Mouse (Mus musculus): Measurements from ENCODE around the gene March10.

The March10 gene

DNA sequence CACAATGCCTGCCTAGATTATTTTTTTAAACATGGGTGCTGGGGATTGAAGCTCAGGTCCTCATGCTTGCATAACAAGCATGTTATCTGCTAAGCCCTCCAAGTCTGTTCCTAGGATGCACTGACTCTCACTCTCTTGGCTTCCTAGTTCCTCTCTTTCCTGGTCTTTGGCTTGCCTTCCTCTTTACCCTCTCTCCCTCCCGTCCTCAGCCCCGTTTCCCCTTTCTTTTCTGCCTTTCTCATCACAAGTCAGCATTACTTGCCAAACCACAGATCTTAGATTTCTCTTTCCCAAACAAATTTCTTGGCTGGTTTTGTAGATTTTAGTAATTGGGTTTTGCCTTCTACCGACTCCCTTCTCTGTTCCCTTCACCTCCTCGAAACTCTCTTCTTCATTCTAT is 10.2 kb upstream of the March10 start:
- in situ Hi-C loops (cut with MboI): no loop called here

DNA sequence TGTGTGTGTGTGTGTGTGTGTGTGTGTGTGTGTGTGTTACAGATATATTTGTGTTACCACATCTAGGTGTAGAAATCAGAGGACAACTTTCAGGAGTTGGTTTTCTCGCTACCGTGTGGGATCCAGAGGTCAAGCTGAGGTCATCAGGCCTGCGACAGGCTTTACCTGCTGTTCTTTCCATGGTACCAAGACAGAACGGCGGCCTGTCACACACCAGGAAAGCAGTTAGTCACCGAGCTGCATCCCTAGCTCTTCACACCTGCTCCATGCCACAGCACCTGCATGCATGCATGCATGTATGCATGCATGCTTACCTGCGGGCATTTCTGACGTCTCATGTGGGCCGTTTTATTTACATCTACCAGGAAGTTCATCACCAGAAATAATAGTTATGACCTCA is 9.0 kb upstream of the March10 start:
- in situ Hi-C loops (cut with MboI): no loop called here

DNA sequence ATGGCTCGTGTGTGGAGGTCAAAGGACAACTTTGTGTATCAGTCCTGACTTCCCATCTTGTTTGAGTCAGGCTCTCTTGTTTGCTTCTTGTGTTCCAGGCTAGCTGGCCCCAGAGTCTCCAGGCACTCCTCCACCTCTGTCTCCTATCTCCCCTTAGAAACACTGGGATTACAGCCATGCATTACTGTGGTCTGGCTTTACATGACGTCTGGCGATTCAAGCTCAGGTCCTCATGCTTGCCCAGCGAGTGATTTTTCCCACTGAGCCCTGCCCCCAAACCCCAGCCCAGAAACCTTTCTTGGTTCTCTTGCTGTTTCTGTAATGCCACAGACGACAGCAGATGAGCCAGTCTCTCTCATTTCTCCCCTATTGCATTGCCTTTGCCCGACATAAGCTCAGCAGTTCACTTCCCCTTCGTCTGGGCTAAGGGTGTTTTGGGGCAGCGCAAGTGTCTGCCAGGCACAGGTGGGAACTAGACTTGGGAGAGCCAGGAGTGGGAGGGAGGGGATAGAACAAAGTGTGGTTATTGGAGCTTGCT is 8.0 kb upstream of the March10 start:
- in situ Hi-C loops (cut with MboI): no loop called here

GRCm38 (mm10) chr11:105459900-105460299 is 3.4 kb upstream of the March10 start:
- in situ Hi-C loops (cut with MboI): no loop called here

GRCm38 (mm10) chr11:105457041-105457440 is 506 bp upstream of the March10 start:
- in situ Hi-C loops (cut with MboI): no loop called here

DNA sequence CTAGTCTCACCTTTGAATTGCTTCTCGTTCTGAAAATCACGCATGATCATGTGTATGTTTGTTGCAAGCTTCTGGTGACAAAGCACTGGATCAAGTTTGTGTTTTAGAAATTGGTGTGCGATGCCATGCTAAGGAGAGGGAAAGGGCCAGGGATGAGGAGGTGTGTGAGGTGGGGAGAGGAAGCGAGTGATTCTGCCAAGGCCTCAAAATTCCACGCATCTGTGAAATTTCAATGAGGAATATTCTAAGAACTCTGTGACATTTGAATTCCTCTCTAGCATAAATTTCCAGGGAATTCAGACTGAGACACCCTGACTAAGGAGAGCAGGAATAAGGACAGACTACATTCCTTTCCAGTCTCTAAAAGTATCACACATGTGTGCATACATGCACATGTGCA is 1.4 kb downstream of the March10 start:
- in situ Hi-C loops (cut with MboI): no loop called here

DNA sequence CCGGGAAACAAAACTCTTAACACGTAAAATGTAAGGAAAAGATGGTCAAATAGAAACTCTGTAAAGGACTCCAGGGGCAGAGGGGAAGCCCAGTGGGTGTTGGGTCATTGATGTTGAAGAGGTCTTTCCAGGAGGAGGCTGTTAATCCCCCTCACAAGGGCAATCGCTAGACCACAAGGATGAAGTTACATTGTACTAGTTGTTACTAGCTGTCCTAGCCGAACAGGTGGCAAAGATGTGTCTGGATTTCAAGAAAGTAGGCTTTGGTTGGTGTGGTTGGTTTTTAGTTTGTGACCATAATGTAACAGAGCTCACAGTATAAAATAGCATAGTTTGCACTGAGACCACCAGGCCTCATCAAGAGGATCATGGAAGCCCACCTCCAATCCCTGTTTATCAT is 3.5 kb downstream of the March10 start:
- in situ Hi-C loops (cut with MboI): no loop called here

DNA sequence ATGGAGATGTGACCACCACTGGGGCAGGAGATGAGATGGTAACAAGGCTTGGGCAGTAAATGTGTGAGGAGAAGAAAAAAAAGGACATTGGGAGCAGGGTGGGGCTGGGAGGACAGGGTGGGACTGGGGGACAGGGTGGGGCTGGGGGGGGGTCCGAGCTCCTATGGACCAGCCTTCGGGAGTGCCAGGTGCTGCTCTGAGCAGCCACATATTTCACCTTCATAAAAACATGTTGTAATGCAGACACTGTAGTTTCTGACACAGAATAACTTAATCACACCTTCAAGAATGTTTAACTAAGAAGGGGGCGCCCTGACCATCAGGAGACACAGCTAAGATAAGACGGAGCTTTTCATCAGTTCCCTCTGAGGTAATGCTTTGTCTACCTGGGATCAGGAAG is 4.0 kb downstream of the March10 start:
- in situ Hi-C loops (cut with MboI): no loop called here

- in situ Hi-C loops (cut with MboI): no loop called here
These were observed 4.9 kb downstream of the March10 start for GRCm38 (mm10) chr11:105451553-105452135.

GRCm38 (mm10) chr11:105449581-105450315 is 6.8 kb downstream of the March10 start:
- in situ Hi-C loops (cut with MboI): no loop called here

DNA sequence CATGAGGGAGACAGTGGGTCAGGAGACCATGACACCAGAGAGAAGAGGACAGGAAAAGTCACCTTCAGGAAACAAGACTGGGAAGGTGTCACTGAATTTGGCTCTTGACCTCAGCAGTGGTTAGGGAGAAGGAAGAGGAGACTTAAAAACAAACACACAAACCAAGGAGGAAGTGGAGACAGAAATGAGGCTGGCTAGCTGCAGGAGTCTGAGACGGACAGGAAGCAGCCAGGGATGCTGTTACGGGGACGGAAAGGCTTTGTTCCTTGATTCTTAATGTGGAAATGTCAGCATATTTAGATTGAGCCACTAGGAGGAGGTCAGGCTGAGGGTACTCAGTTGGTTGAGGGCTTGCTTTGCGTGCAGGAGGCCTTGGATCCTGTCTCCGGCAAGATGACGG is 8.9 kb downstream of the March10 start:
- in situ Hi-C loops (cut with MboI): no loop called here

DNA sequence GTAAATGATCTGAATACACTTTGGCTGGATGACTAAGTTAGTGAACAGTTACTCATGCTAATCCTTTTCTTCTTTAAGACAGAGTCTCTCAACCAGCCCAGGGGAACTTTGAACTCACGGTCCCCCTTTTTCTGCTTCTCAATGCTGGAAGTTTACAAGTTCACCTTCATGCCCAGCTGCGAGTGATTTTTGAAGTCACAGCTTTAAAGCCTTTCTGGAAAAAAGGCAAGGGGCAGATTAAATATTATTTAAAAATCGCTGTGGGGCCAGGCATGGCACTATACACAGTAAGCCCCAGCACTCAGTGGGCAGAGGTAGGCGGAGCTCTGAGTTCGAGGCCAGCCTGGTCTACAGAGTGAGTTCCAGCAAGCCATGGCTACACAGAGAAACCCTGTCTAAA is 10.3 kb downstream of the March10 start:
- in situ Hi-C loops (cut with MboI): no loop called here

GRCm38 (mm10) chr11:105445741-105446140 is 10.8 kb downstream of the March10 start:
- in situ Hi-C loops (cut with MboI): no loop called here

DNA sequence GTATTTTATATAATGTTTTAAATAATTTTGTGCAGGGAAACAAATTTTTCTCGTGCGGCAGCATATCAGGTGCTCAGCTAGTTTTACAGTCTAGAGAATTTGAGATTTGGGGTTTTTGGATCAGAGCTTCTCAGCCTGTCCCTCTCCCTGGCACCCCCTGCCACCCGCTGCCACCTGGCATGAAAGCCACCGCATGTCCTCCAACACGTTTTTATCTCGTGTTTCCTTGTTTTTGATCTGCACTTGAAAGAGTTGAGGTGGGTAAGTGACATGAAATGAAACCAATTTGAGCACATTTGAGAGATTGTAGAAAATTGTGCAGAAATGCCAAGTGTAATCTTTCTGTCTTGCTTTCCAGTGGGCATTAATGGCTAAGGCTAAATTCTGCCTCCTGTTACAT is 11.6 kb downstream of the March10 start:
- in situ Hi-C loops (cut with MboI): no loop called here

- in situ Hi-C loops (cut with MboI): no loop called here
These were observed 13.0 kb downstream of the March10 start for GRCm38 (mm10) chr11:105443505-105443904.

DNA sequence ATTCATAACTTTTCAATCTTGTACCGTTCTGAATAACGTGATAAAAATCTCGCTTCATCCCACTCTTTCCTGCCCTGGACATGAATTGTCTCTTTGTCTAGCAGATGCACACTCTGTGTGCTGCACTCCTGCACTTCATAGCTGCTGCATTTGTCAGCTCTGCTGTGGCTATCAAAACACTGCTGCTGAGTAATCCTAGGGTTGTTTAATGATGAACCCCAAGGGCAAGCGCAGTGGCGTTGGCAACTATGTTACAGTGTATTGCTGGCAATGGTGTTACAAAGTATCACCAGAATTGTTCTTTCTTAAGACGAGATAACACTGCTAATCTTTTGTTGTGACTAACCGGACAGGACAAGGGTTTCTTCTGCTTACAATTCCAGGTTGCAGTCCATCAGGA is 16.7 kb downstream of the March10 start:
- in situ Hi-C loops (cut with MboI): no loop called here

GRCm38 (mm10) chr11:105438907-105439306 is 17.6 kb downstream of the March10 start:
- in situ Hi-C loops (cut with MboI): no loop called here

- in situ Hi-C loops (cut with MboI): no loop called here
These were observed 30.1 kb downstream of the March10 start for GRCm38 (mm10) chr11:105426441-105426840.

- in situ Hi-C loops (cut with MboI): no loop called here
These were observed 31.9 kb downstream of the March10 start for GRCm38 (mm10) chr11:105424643-105425042.

GRCm38 (mm10) chr11:105420671-105421450 is 35.7 kb downstream of the March10 start:
- in situ Hi-C loops (cut with MboI): no loop called here

DNA sequence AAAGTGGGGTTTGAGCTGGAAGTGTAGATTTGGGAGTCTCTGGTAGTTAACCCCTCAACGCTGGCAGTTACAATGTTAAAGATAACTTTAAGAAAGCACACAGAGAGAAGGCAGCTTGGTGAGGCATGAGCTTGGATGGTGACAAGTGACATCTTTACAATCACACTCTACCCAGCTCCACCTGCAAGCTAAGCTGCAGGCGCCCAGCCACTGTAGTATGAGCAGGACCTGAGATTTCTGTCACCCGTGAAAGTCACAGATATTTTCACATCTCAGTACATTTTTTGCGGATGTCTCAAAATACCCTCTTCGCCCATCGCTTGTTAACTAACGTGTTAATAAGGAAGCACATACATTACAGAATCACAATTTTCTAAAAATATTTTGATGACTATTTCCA is 36.6 kb downstream of the March10 start:
- in situ Hi-C loops (cut with MboI): no loop called here

DNA sequence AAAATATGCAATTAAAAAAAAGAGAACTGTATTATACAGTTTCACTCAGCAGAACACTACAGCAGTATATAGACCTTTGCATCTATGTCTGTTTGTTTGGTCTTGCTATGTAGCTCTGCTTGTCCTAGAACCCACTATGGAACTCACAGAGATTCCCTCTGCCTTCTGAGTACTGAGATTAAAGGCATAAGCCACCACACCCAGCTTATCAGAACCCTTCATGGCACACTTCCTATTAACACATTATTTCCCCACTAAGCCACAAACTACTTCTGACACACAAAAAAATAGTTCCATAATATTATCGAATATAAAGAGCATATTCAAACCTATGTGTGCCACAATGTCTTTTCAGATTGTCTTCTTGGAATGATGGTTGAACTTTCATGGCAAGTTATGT is 42.5 kb downstream of the March10 start:
- in situ Hi-C loops (cut with MboI): no loop called here

DNA sequence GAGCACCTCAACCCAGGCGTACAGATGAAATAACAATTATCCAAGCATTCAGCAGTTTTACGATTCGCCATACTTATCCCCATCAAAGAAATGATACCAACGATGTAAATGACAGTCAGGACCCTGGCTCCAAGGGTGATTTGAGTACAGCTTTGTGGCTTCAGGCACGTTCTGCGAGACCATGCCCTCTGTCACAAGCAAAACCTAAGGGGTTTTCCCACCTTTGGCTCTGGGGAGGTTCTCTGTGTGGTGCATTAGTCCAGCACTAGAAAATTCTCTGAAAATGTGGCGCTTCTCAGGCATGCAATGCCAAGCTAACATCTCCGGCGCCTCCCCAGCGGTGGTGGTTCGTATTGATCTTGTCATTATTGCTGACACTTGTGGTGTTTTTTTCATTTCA is 47.1 kb downstream of the March10 start:
- in situ Hi-C loops (cut with MboI): no loop called here

Measured in mature B cell (primary cell).